Mouse (Mus musculus): ENCODE measurements at regions not wholly inside any gene's neighbourhood (a gene's known extent, or its start where the extent isn't known, plus 50 kb on each side); places are given as distances from the start of the nearest gene placed in this dataset.

DNA sequence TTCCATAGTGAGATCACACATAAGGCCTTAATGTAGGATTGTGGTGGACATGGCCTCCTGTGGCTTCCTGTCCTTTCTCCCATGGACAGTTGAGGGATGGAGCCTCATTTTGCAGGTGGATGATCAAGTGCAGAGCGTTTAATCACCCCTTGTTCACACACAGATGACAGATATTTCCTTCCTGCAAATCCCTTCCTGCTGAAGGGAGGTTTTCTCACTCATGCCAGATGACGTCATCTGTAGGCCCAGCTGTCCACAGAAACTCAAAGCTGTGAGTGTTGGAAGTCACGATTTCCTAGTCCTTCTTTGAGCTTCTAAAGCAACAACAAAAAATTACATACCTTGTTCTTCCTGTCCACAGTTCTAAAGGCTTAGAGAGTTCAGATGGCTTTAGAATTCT is 1935.3 kb upstream of the Lrrc6 start:
- Histone ChIP-seq H3K4me3 (replicated peaks; ENCODE audit: low read length) (no peak overlapping the region), H3K9ac (replicated peaks; ENCODE audit: low read depth, low read length) (no peak overlapping the region), H3K4me1 (replicated peaks; ENCODE audit: control insufficient read depth, insufficient read depth, low read length) (no peaks in the 10 kb centered on the region), H3K9me3 (ENCODE audit: control insufficient read depth, low read length) (no peaks in the 10 kb centered on the region), H3K27me3 (replicated peaks; ENCODE audit: control insufficient read depth, insufficient read depth, low read length) (no peaks in the 10 kb centered on the region), H3K4me2 (ENCODE audit: low read length) (no peak overlapping the region), H3K36me3 (ENCODE audit: control insufficient read depth, insufficient read depth) (no peaks in the 10 kb centered on the region), H3K27ac (ENCODE audit: low read length) (no peak overlapping the region)
- 55% methylated on average over 3 of the region's 3 CpGs for WGBS
- no peak for ATAC-seq

DNA sequence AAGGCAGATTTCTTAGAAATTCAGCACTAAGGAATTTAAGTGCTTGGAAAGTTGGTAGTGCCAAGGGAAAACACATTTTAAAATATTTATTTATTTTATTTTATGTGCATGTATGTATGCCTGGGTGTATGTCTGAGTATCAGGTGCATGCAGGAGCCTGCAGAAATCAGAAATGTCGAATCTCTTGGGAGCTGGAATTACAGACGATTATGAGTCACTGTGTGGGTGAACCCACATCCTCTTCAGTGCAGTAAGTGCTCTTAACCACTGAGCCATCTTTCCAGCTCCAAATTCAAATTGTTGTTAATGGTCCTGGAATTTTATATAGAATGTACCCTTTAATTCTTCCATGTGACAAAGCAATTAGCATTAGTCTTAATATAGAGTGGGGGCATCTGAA is 1930.5 kb upstream of the Lrrc6 start:
- no peak overlapping the region for H3K27ac ChIP-seq (ENCODE audit: low read length)
- ATAC-seq = no peak
- no peaks in the 10 kb centered on the region for H3K27me3 ChIP-seq (replicated peaks; ENCODE audit: control insufficient read depth, insufficient read depth, low read length)
- no peak overlapping the region for H3K4me3 ChIP-seq (replicated peaks; ENCODE audit: low read length)
- no peaks in the 10 kb centered on the region for H3K36me3 ChIP-seq (ENCODE audit: control insufficient read depth, insufficient read depth)
- 0 out of 2 replicates have a peak, but pooled peaks cover 2% of the 10 kb centered on the region for H3K4me1 ChIP-seq (replicated peaks; ENCODE audit: control insufficient read depth, insufficient read depth, low read length)
- H3K9ac ChIP-seq (replicated peaks; ENCODE audit: low read depth, low read length) = no peak overlapping the region
- H3K9me3 ChIP-seq (ENCODE audit: control insufficient read depth, low read length) = no peaks in the 10 kb centered on the region
- no peak overlapping the region for H3K4me2 ChIP-seq (ENCODE audit: low read length)
- WGBS = 81% methylated on average over 2 of the region's 2 CpGs

DNA sequence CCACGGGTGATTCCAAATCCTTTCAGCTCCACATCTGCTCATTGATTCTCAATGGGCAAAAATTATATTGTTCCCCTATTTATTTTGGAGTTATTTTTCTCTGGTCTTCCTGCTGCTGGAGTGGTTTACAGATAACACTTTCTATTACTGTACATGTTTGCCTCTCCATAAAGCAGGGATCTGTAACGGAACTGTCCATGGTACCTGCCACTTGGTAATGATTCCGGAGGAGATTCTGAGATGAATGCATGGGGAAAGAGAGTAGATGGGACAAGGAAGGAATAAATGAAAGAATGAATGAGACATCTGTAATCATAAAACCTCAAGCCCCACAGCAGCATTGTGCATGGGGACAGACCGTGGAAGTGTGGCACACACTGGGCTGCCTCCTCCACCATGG is 1929.8 kb upstream of the Lrrc6 start:
- Histone ChIP-seq H3K27me3 (replicated peaks; ENCODE audit: control insufficient read depth, insufficient read depth, low read length) (no peaks in the 10 kb centered on the region), H3K4me1 (replicated peaks; ENCODE audit: control insufficient read depth, insufficient read depth, low read length) (0 out of 2 replicates have a peak, but pooled peaks cover 2% of the 10 kb centered on the region), H3K9ac (replicated peaks; ENCODE audit: low read depth, low read length) (no peak overlapping the region), H3K36me3 (ENCODE audit: control insufficient read depth, insufficient read depth) (no peaks in the 10 kb centered on the region), H3K4me3 (replicated peaks; ENCODE audit: low read length) (no peak overlapping the region), H3K9me3 (ENCODE audit: control insufficient read depth, low read length) (no peaks in the 10 kb centered on the region), H3K4me2 (ENCODE audit: low read length) (no peak overlapping the region), H3K27ac (ENCODE audit: low read length) (no peak overlapping the region)
- ATAC-seq = no peak
- 80% methylated on average over 4 of the region's 4 CpGs for WGBS

DNA sequence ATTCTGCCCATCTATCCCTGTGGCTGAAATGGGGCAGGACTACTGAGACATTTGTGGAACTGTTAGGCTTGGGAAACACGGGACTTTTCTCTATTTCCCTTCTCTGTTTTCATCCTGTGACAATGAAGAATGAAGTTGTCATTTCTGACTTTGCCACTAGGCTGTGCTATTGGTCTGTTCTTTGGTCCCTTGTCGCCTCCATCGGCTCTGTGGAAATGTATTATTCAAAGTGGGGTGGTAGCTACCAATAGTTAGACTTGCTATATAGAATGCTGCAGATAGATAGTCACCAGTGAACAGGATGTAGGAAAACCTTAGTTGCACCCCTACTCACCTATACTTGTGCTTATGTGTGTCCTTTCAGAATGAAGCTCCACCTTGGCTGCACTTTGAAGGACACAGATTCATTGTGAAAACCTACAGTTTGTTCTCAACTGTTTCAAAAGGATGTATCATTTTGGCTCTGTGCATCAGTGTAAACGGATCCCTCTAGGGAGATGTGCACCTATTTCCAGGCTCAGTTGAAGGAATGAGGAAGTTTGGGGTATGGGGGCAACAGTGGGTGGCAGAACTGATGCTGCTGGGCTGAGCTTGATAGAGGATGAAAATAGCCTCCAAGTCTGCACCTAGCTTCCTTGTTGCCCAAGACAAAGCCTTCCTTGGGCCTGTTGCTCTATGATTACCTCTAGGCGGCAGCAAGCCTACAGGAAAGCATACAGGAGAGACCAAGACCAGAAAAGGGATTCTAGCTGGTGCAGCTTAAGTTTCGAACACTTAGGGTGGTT is 1927.9 kb upstream of the Lrrc6 start:
- Histone ChIP-seq H3K27ac (ENCODE audit: low read length) (peak overlapping the region; percentile 42; the same call in 1 of the 2 replicates), H3K4me3 (replicated peaks; ENCODE audit: low read length) (no peak overlapping the region), H3K27me3 (replicated peaks; ENCODE audit: control insufficient read depth, insufficient read depth, low read length) (no peaks in the 10 kb centered on the region), H3K9me3 (ENCODE audit: control insufficient read depth, low read length) (no peaks in the 10 kb centered on the region), H3K4me2 (ENCODE audit: low read length) (no peak overlapping the region), H3K4me1 (replicated peaks; ENCODE audit: control insufficient read depth, insufficient read depth, low read length) (0 out of 2 replicates have a peak, but pooled peaks cover 2% of the 10 kb centered on the region), H3K9ac (replicated peaks; ENCODE audit: low read depth, low read length) (no peak overlapping the region), H3K36me3 (ENCODE audit: control insufficient read depth, insufficient read depth) (no peaks in the 10 kb centered on the region)
- 16% methylated on average over 6 of the region's 6 CpGs for WGBS
- peak; percentile 91 for ATAC-seq

DNA sequence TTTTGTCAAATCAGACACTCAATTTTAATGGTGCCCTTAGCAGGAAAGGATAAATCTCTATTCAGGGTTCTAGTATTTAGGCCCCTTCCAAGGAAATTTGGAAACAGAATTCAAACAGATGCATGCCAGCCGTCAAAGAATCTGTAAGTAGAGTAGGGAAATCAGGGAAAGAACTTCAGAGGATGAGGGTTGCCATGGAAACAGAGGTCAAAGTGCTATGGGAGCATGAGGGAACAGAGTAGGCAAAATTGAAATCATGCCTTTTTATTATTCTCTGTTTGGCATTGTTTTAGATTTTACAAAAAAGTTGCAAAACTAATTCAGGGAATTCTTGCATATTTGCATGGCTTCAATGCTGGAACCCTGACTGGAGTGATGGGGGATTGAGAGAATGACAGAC is 1916.4 kb upstream of the Lrrc6 start:
- Histone ChIP-seq H3K4me2 (ENCODE audit: low read length) (no peak overlapping the region), H3K4me3 (replicated peaks; ENCODE audit: low read length) (no peak overlapping the region), H3K9me3 (ENCODE audit: control insufficient read depth, low read length) (no peaks in the 10 kb centered on the region), H3K27ac (ENCODE audit: low read length) (0 out of 2 replicates have a peak overlapping the region, but pooled peaks have one; percentile 7), H3K36me3 (ENCODE audit: control insufficient read depth, insufficient read depth) (no peaks in the 10 kb centered on the region), H3K9ac (replicated peaks; ENCODE audit: low read depth, low read length) (no peak overlapping the region), H3K4me1 (replicated peaks; ENCODE audit: control insufficient read depth, insufficient read depth, low read length) (peaks cover 6% of the 10 kb centered on the region; the same call in 1 of the 2 replicates), H3K27me3 (replicated peaks; ENCODE audit: control insufficient read depth, insufficient read depth, low read length) (no peaks in the 10 kb centered on the region)
- 16% methylated on average over 1 of the region's 1 CpGs for WGBS
- ATAC-seq = no peak; the same call in 1 of the 2 replicates

DNA sequence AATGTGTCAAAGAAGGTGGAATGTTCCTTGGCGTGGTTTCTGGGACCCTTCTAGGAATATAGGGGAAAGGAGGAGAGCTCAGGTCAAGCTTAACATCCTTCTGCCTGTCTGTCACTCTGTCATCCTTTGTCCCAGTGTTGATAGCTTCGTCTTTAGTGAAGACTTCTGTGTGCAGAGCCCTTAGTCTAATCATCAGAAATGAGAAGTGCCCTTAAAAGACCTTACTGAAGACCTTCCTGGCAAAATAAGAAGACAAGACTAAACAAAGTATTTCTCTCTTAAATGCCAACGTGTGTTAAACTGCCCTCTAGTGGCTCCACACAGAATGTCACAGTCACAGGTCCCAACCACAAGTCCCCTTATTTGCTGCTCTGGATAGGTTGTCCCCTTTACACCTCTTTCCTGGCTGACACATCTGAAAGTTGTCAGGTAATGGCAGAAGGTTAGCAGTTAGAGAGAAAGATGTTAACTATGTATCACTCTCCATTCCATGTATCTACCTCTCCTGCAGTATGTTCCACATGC is 1914.8 kb upstream of the Lrrc6 start:
- ATAC-seq = no peak

DNA sequence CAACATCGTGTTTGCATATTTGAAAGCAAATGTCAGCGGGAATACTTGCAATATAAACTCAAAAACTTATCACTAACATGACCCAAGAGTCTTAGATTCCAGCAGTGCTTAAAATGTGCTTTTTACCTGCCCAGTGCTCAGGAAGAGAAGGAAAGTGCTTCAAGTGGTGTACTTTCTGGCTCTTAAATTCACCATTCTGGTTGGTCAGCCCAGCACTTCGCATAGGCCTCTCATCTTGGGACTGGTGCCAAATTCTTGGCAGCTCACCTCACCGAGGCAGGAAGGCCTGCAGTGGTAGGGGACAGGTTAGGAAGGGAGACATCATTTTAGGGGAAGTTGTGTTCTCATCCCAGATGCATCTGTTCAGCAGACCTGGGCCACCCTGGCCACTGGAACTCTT is 1913.3 kb upstream of the Lrrc6 start:
- Histone ChIP-seq H3K9me3 (ENCODE audit: control insufficient read depth, low read length) (no peaks in the 10 kb centered on the region), H3K36me3 (ENCODE audit: control insufficient read depth, insufficient read depth) (no peaks in the 10 kb centered on the region), H3K4me3 (replicated peaks; ENCODE audit: low read length) (no peak overlapping the region), H3K27me3 (replicated peaks; ENCODE audit: control insufficient read depth, insufficient read depth, low read length) (no peaks in the 10 kb centered on the region), H3K4me1 (replicated peaks; ENCODE audit: control insufficient read depth, insufficient read depth, low read length) (peaks cover 6% of the 10 kb centered on the region; the same call in 1 of the 2 replicates), H3K27ac (ENCODE audit: low read length) (no peak overlapping the region), H3K9ac (replicated peaks; ENCODE audit: low read depth, low read length) (no peak overlapping the region), H3K4me2 (ENCODE audit: low read length) (no peak overlapping the region)
- no peak for ATAC-seq
- 64% methylated on average over 4 of the region's 4 CpGs for WGBS

More for the DNA sequence above, 1914.8 kb upstream of the Lrrc6 start:
- H3K4me1 ChIP-seq (replicated peaks; ENCODE audit: control insufficient read depth, insufficient read depth, low read length) = peaks cover 6% of the 10 kb centered on the region; the same call in 1 of the 2 replicates
- no peaks in the 10 kb centered on the region for H3K27me3 ChIP-seq (replicated peaks; ENCODE audit: control insufficient read depth, insufficient read depth, low read length)
- no peaks in the 10 kb centered on the region for H3K36me3 ChIP-seq (ENCODE audit: control insufficient read depth, insufficient read depth)
- H3K27ac ChIP-seq (ENCODE audit: low read length) = no peak overlapping the region
- 20% methylated on average over 3 of the region's 3 CpGs for WGBS
- no peak overlapping the region for H3K9ac ChIP-seq (replicated peaks; ENCODE audit: low read depth, low read length)
- H3K4me3 ChIP-seq (replicated peaks; ENCODE audit: low read length) = no peak overlapping the region
- no peaks in the 10 kb centered on the region for H3K9me3 ChIP-seq (ENCODE audit: control insufficient read depth, low read length)
- H3K4me2 ChIP-seq (ENCODE audit: low read length) = no peak overlapping the region

DNA sequence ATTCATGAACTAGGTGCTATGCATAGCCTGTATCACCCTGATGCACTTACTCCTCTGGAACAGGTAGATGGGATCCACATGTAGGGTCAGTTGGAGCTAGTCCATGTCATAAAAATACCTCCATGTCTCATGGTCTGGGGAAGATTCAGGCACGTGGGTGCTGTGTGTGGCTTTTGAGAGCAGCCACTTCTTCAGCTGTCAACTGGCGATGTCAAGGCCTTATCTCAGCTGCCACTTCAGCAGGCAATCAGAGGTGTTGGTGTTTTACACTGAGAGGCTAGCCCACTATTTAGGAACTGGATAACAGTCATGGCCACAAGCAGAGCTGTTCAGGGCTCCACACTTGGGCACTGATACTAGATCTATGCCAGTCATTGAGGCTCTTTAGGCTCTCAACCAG is 1912.0 kb upstream of the Lrrc6 start:
- ATAC-seq = no peak
- Histone ChIP-seq H3K27me3 (replicated peaks; ENCODE audit: control insufficient read depth, insufficient read depth, low read length) (no peaks in the 10 kb centered on the region), H3K36me3 (ENCODE audit: control insufficient read depth, insufficient read depth) (no peaks in the 10 kb centered on the region), H3K9me3 (ENCODE audit: control insufficient read depth, low read length) (no peaks in the 10 kb centered on the region), H3K4me3 (replicated peaks; ENCODE audit: low read length) (no peak overlapping the region), H3K4me1 (replicated peaks; ENCODE audit: control insufficient read depth, insufficient read depth, low read length) (peaks cover 6% of the 10 kb centered on the region; the same call in 1 of the 2 replicates), H3K9ac (replicated peaks; ENCODE audit: low read depth, low read length) (no peak overlapping the region), H3K27ac (ENCODE audit: low read length) (no peak overlapping the region), H3K4me2 (ENCODE audit: low read length) (no peak overlapping the region)
- WGBS = 89% methylated on average over 2 of the region's 2 CpGs

DNA sequence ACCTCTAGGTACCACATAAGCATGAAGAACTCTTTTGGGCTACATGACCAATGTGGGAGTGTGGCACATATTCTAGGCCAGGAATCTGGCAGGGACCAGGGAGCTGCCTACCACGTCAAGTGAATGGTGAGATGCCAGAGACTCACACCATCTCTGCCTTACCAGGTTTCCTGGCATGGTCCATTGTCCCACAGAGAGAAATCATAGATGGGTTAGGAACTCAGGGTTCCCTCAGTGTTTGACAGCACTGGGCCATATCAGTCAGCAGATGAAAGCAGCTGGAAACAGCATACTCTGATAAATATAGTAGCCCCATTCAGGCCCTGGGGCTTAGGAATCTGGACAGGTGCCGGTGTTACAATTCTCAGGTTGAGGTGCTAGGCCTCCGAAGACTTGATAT is 1911.4 kb upstream of the Lrrc6 start:
- Histone ChIP-seq H3K9me3 (ENCODE audit: control insufficient read depth, low read length) (no peaks in the 10 kb centered on the region), H3K9ac (replicated peaks; ENCODE audit: low read depth, low read length) (no peak overlapping the region), H3K36me3 (ENCODE audit: control insufficient read depth, insufficient read depth) (no peaks in the 10 kb centered on the region), H3K27me3 (replicated peaks; ENCODE audit: control insufficient read depth, insufficient read depth, low read length) (no peaks in the 10 kb centered on the region), H3K4me1 (replicated peaks; ENCODE audit: control insufficient read depth, insufficient read depth, low read length) (peaks cover 1% of the 10 kb centered on the region; the same call in 1 of the 2 replicates), H3K4me2 (ENCODE audit: low read length) (no peak overlapping the region), H3K4me3 (replicated peaks; ENCODE audit: low read length) (no peak overlapping the region), H3K27ac (ENCODE audit: low read length) (no peak overlapping the region)
- WGBS = 92% methylated on average over 3 of the region's 3 CpGs
- no peak for ATAC-seq
